Mouse (Mus musculus): ENCODE measurements around the gene Fgf5. TPM values are rescaled to one million over a fixed set of nuclear protein-coding genes. Genes with fewer than 3 reads are reported as not detected.
A peak's percentile ranks its signal among the peaks of the same experiment; 100 is the strongest.

Gene Fgf5
- total RNA-seq (2021), result not detected
- long read RNA-seq, experiment 1, result 0 reads
- long read RNA-seq, experiment 2, partial matches to known transcripts, result 0 of 1 reads
- long read RNA-seq, experiment 2, other reads (novel, unspliced or antisense), result 0 of 1 reads

DNA sequence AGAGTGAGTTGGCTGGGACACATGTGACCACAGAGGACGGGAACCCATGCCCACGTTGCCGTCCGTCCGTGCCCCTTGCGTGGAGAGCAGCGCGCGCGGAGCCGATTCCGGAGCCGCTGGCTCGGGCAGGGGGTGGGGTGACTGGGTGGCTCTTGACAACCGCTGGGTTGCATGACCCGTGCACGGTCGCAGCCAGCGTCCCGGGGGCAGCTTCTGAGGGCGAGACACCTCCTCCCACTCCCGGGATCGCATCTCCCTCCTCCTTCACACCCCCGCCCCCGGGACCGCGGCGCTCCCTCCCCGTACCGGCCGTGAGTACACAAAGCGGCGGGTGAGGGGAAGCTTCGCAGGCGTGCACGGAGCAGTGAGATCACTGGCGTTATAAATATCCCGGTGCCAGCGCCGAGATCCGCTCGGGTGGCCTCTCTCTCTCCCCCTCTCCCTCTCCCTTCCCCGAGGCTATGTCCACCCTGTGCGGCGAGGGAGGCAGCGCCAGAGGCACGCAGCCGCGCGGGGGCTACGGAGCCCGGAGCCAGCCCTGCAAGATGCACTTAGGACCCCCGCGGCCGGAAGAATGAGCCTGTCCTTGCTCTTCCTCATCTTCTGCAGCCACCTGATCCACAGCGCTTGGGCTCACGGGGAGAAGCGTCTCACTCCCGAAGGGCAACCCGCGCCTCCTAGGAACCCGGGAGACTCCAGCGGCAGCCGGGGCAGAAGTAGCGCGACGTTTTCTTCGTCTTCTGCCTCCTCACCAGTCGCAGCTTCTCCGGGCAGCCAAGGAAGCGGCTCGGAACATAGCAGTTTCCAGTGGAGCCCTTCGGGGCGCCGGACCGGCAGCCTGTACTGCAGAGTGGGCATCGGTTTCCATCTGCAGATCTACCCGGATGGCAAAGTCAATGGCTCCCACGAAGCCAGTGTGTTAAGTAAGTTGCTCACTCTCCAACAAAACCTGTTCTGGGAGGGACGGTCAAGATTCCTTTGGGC, at the start of gene Fgf5:
TSS of gene Fgf5 (plus strand) at position 347 of the 984 bp plus-strand sequence.
- DNase-seq, result peak; percentile 23

DNA sequence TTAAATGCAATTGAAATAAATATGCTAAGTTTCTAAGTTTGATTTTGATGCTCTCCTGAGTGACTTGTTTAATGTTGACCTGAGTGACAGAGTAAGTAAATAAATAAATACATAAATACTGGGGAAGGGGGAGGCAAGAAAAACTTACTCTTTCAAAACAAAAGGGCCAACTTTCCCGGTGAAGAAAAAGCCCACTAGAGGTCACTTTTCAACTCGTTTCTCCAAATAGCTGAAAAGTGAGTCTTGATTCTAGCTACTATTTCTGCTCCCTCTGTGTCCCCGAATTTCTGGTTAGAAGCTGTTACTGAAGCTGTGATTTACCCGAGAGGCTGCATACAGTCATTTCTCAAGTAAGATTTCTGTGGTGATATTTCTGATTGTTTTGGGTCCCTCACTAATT, 41.5 kb upstream of the Fgf5 start:
- DNase-seq, result no peak

DNA sequence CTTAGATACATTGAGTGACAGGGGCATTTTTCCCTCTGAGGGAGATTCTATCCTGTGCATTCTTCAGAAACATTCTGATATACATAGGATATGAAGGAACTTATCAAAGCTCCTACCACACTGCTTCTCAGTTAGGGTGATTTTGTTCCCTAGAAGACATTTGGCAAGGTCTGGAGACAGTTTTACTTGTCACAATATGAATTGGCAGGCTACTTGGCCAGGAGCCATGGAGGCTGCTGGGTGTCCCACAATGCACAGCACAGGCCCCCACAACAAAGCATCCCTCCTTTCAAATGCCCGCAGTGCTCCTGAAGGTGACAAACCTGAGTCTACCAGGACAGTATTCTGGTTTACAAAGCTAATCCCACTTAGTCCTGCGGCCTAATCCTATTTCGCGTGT, 32.0 kb upstream of the Fgf5 start:
- DNase-seq, result no peak

GRCm38 (mm10) chr5:98226710-98227109, 27.3 kb upstream of the Fgf5 start:
- no peak for DNase-seq

- no peak for DNase-seq
Observed at GRCm38 (mm10) chr5:98229456-98229855, 24.5 kb upstream of the Fgf5 start.

DNA sequence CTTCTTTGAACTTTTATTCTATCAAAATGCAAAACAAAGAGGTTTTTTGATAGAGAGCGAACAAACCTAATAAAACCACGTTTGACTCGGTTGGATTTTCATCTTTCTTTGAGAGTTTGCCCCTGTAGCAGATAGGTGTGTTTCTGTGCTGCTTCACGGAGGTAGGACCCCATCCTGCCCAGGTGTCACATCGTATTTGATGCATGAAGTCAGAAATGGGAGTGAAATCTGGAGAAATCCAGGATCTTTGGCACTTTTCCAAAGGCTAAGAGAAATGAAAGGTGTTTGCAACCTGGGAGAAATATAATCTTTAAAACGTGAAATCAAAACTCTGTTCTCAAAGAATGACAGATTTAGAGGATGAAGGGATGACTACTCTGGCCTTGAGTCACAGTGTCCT, 15.5 kb upstream of the Fgf5 start:
- DNase-seq, result no peak

DNA sequence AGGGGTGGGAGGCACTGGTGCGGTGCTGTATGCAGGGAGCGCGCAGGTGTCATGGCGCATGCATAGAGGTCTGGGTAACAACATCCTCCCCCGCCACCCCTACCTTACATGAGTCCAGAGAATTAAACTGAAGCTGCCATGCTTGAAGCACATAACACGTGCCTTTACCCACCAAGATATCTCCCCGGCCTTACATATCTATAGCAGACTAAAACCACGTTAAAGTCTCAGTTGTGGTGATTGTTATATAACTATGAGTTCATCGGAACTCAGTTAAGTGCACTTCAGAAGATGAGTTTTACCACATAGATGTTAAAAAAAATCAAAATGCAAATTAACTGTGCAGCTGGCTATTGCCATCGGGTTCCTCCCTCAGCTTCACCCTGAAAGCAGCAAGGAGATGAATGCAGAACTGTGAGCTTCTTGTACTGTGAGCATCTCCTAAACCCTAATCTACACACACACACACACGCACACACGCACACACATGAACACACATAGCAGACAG, 12.6 kb upstream of the Fgf5 start:
- no peak for DNase-seq

- DNase-seq, result no peak
Observed at GRCm38 (mm10) chr5:98245303-98245702, 8.7 kb upstream of the Fgf5 start.

- no peak for DNase-seq
Observed at GRCm38 (mm10) chr5:98245976-98246375, 8.0 kb upstream of the Fgf5 start.

GRCm38 (mm10) chr5:98246826-98247225, 7.2 kb upstream of the Fgf5 start:
- DNase-seq, result no peak

GRCm38 (mm10) chr5:98247516-98247915, 6.5 kb upstream of the Fgf5 start:
- DNase-seq, result no peak

- no peak for DNase-seq
Observed at GRCm38 (mm10) chr5:98253147-98253546, 837 bp upstream of the Fgf5 start.

- no peak for DNase-seq
Observed at GRCm38 (mm10) chr5:98255176-98255575, 1.2 kb downstream of the Fgf5 start.

DNA sequence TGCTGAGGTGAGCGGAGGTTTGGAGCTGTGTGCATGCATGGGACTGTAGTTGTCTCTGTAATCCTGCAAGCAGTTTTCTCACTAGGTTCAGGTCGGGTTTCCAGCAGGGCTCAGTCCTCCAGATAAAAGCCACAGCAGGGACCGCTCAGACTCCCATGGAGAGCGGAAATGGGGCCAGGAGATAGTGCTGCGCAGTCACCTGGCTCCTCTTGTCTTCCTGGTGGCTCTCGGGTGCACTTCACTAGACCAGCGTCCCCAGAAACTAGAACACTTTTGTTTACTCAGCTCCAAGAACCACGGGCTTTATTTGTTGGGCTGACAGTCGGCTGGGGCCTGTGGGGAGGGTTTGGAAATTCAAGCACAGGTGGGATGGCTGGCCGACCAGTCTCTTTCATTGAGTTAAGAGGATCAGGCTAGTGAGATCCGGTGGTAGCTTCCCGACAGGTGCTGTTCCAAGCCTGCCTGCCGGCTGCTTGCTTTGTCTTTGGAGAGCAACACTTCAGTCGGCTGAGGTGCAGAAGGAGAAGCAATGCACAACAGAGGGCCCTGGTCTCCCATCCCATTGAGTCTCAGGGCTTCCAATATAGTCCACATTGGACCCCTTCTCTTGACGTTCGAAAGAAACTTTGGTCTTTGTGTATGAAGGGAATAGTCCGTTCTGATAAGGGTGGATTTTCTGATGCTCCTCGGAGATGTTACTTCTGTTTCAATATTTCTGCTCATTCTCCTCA, 1.9 kb downstream of the Fgf5 start:
- DNase-seq, result no peak

GRCm38 (mm10) chr5:98275318-98275818, 21.4 kb downstream of the Fgf5 start:
- no peak for DNase-seq

DNA sequence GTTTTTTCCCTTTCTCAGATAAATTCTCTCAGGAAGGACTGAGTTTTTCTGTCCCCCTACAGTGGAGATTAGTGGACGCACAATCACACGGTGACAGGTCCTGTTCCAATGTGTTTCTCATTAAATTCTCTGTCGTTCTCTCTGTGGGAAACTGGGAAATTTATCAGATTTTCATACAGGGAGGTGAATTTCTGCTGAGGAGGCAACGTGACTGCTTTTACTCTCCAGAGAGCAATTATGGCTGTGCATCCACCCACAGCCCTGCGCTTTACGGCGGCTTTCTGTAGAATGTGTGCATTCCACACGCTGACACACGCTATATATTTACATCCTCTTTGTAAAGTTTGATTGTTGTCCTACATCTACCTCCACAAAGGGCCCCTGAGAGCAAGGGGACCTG, 28.0 kb downstream of the Fgf5 start:
- DNase-seq, result no peak

DNA sequence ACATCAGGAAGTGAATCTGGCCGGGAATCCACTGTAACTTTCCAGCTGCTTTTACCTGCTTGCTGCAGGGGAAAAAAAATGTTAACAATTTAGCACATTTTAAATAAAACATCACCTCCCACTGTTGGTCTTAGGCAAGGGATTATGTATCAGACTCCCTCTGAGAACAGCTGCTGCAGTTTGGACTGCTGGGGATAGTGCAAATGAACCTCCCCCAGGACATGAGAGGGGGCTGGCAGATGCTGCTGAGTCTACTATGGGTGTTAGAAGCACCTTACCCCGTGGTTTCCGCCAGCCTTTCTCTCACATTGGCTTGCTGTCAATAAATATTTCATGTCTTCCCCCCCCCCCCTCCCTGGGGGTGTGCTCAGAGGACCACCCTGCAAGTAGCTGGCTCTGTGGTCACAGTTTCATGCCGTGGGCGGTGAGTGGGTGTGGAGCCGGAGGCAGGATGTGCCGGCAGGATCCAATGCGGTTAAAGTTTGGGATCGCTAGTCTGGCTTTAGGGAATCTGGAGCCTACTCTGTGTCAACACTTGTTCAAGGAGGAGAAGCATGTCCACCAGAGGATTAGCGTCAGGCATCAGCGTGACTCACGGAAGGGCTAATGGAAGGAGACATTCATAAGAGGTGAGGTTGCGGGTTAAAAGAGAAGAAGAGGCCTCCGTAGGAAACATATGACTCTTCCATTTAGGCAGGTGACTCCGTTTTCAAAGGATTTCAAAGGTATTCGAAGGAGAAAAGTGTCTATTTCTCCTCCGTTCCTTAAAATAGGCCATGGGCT, 29.9 kb downstream of the Fgf5 start:
- DNase-seq, result no peak

- DNase-seq, result no peak
Observed at GRCm38 (mm10) chr5:98290642-98291041, 36.7 kb downstream of the Fgf5 start.

- no peak for DNase-seq
Observed at GRCm38 (mm10) chr5:98292388-98293048, 38.5 kb downstream of the Fgf5 start.

- no peak for DNase-seq
Observed at GRCm38 (mm10) chr5:98293049-98293715, 39.2 kb downstream of the Fgf5 start.

GRCm38 (mm10) chr5:98300079-98300478, 46.1 kb downstream of the Fgf5 start:
- DNase-seq, result no peak
